ENCODE assay signal across 15 mouse cellular contexts in the genomic region with DNA sequence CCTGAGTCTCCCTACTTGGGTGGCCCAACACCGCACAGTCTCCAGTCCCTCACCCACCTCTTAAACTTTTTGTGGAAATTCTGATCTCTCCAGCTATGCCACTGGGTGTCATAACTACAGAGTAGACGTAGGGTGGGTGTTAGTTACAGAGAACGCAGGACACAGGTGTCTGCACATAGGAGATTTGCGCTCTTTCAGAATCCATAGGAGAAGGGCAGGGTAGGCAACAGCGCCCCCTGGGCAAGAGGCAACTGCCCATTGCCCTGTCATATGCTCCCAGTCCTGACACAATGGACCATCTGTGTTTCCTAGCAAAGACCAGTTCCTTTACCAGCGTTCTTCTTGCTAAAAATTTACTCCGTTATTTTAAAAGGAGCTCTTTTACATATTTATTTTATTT. TPM values are rescaled to one million over a fixed set of nuclear protein-coding genes. Genes with fewer than 3 reads are reported as not detected.
DNase-seq lines count a peak whose midpoint lies in the region; ATAC-seq and TF ChIP-seq lines count a peak whose summit lies in the region.
"Had no signal": no experiment of that assay in that cellular context is flagged by ENCODE, and none has a peak within 500 bp of the region (broad histone marks: within the 10 kb centered on the region; RNA-seq: fewer than 3 reads in every experiment).

No protein-coding gene starts in this region.

- TF ChIP-seq CTCF in heart, adult 2 months (IDR thresholded peaks at IDR 0.05) = peak; percentile 51
- TF ChIP-seq CTCF in lung, embryonic 14.5 days (IDR thresholded peaks at IDR 0.05; ENCODE audit: low read depth) = peak; percentile 46

- TF ChIP-seq POLR2A in heart, adult 2 months (IDR thresholded peaks at IDR 0.05; ENCODE audit: insufficient read depth, low read depth, low read length) = no peak

- TF ChIP-seq EP300 in heart, adult 2 months (IDR thresholded peaks at IDR 0.05; ENCODE audit: insufficient read depth, low read depth, low read length) = no peak

- H3K27ac ChIP-seq in heart, adult 2 months = no peak overlapping the region
- no peak overlapping the region for H3K27ac ChIP-seq in lung, embryonic 14.5 days (ENCODE audit: low read depth)
- H3K27ac ChIP-seq: lung, embryonic 15.5 days had no signal

- no peak for ATAC-seq in lung, embryonic 14.5 days (ENCODE audit: insufficient read depth)

- no peak overlapping the region for H3K4me3 ChIP-seq in heart, adult 2 months
- H3K4me3 ChIP-seq in lung, embryonic 14.5 days (ENCODE audit: low read depth, low read length) = no peak overlapping the region
- H3K4me3 ChIP-seq: lung, embryonic 15.5 days had no signal

- 30% methylated on average over 7 of the region's 7 CpGs for WGBS in heart, adult 2 months
- 20% methylated on average over 7 of the region's 7 CpGs for WGBS in lung, embryonic 14.5 days
- WGBS in large intestine, adult 2 months = 17% methylated on average over 7 of the region's 7 CpGs

- H3K27me3 ChIP-seq in heart, adult 2 months (ENCODE audit: control insufficient read depth, insufficient read depth, low read length) = peaks cover 13% of the 10 kb centered on the region
- peaks cover 88% of the 10 kb centered on the region for H3K27me3 ChIP-seq in lung, embryonic 14.5 days (ENCODE audit: insufficient read depth, low read length)

- intact Hi-C loops in heart, adult 2 months (cut with DNase I) = loop anchor here (5.0 kb wide), 2 partner anchors 336 to 641 kb away; no protein-coding TSS in a partner anchor
- intact Hi-C loops in heart, postnatal 14 days (cut with DNase I) = loop anchor here (2.0 to 10.0 kb wide), 5 partner anchors 91 to 643 kb away; no protein-coding TSS in a partner anchor

- DNase-seq in heart, adult 2 months = no peak
- DNase-seq in heart, postnatal 14 days = no peak
- no peak for DNase-seq in lung, embryonic 14.5 days
- no peak for DNase-seq in lung, postnatal 10 days
- DNase-seq in ES-CJ7 (ENCODE audit: low read depth, low spot score) = peak; percentile 38
- peak; percentile 52 for DNase-seq in large intestine, adult 2 months (ENCODE audit: low read depth, low spot score)
- no peak for DNase-seq in spleen, postnatal 36 days (ENCODE audit: low spot score in 2 of 2)
- DNase-seq in adrenal gland, postnatal 4 days (ENCODE audit: low spot score in 2 of 2) = no peak
- DNase-seq: heart, postnatal 10 days; thymus, postnatal 14 days had no signal

- H3K4me1 ChIP-seq in heart, adult 2 months (ENCODE audit: control insufficient read depth, insufficient read depth, low read length) = no peaks in the 10 kb centered on the region
- H3K4me1 ChIP-seq in lung, embryonic 14.5 days (ENCODE audit: insufficient read depth) = no peaks in the 10 kb centered on the region
- H3K4me1 ChIP-seq: lung, embryonic 15.5 days had no signal

- H3K36me3 ChIP-seq in heart, adult 2 months (ENCODE audit: control insufficient read depth, insufficient read depth, low read length) = no peaks in the 10 kb centered on the region
- H3K36me3 ChIP-seq in lung, embryonic 14.5 days (ENCODE audit: insufficient read depth) = no peaks in the 10 kb centered on the region
- H3K36me3 ChIP-seq: lung, embryonic 15.5 days had no signal

- no peak overlapping the region for H3K9ac ChIP-seq in heart, adult 2 months (ENCODE audit: low read depth, low read length)
- no peak overlapping the region for H3K9ac ChIP-seq in lung, embryonic 14.5 days
- H3K9ac ChIP-seq: lung, embryonic 15.5 days had no signal

- H3K9me3 ChIP-seq in lung, embryonic 14.5 days (ENCODE audit: low read depth, low read length) = no peaks in the 10 kb centered on the region
- H3K9me3 ChIP-seq: lung, embryonic 15.5 days had no signal

- H3K79me2 ChIP-seq in heart, adult 2 months (replicated peaks; ENCODE audit: control insufficient read depth, insufficient read depth, low read length) = no peaks in the 10 kb centered on the region

- no peak overlapping the region for H3K4me2 ChIP-seq in lung, embryonic 14.5 days
- H3K4me2 ChIP-seq: lung, embryonic 15.5 days had no signal

RNA-seq across cellular contexts. Expression of a gene that starts 4.2 kb away (rescaled TPM):
- total RNA-seq in heart, adult 2 months (2021) = not detected
- polyA plus RNA-seq in heart, adult 2 months (2012; rRNA removed) = not detected in 2 replicates
- total RNA-seq in heart, postnatal 14 days (2021) = not detected
- not detected in 2 replicates for polyA plus RNA-seq in lung, embryonic 14.5 days (2014; fragmentation: Nextera tagmentation; extraction: Ambion mirVana)
- 1.8 and 4.6 TPM in 2 replicates for polyA plus RNA-seq in large intestine, adult 2 months (2012; rRNA removed)
- 1 to 10 TPM; 1.1 to 7.2 TPM for total RNA-seq in adrenal gland, postnatal 4 days (2021)
- total RNA-seq: heart, postnatal 10 days; monocyte, adult 5-6 weeks had no signal
- polyA plus RNA-seq: gonadal fat pad, adult 2 months; kidney, embryonic 14.5 days; lung, embryonic 15.5 days; spleen, adult 2 months had no signal

RNA-seq across cellular contexts. Expression of a gene that starts 10.9 kb away (rescaled TPM):
- not detected for total RNA-seq in heart, adult 2 months (2021)
- polyA plus RNA-seq in heart, adult 2 months (2012; rRNA removed) = not detected in 2 replicates
- not detected for total RNA-seq in heart, postnatal 14 days (2021)
- not detected in 2 replicates for polyA plus RNA-seq in lung, embryonic 14.5 days (2014; fragmentation: Nextera tagmentation; extraction: Ambion mirVana)
- polyA plus RNA-seq in large intestine, adult 2 months (2012; rRNA removed) = 149 and 189 TPM in 2 replicates
- not detected for total RNA-seq in adrenal gland, postnatal 4 days (2021)
- total RNA-seq: heart, postnatal 10 days; monocyte, adult 5-6 weeks had no signal
- polyA plus RNA-seq: kidney, embryonic 14.5 days; lung, embryonic 15.5 days; spleen, adult 2 months had no signal

RNA-seq across cellular contexts. Expression of a gene that starts 48.2 kb away (rescaled TPM):
- total RNA-seq in heart, adult 2 months (2021) = not detected
- not detected in 2 replicates for polyA plus RNA-seq in heart, adult 2 months (2012; rRNA removed)
- not detected for total RNA-seq in heart, postnatal 14 days (2021)
- polyA plus RNA-seq in lung, embryonic 14.5 days (2014; fragmentation: Nextera tagmentation; extraction: Ambion mirVana) = not detected in 2 replicates
- polyA plus RNA-seq in large intestine, adult 2 months (2012; rRNA removed) = 0.04 and 0.12 TPM in 2 replicates
- total RNA-seq in adrenal gland, postnatal 4 days (2021) = 1 to 10 TPM in 1 of 2 experiments, not detected in 1; 1.8 TPM
- total RNA-seq: heart, postnatal 10 days; monocyte, adult 5-6 weeks had no signal
- polyA plus RNA-seq: gonadal fat pad, adult 2 months; lung, embryonic 15.5 days; spleen, adult 2 months had no signal

Comparison
In these comparisons a context has a peak if more than half of its experiments do, and no peak if none do; other contexts are left out.
1. DNase-seq: peak in ES-CJ7 (single experiment) and large intestine, adult 2 months (single experiment); none in heart, adult 2 months (0 of 2), heart, postnatal 14 days (0 of 2), lung, embryonic 14.5 days (single experiment), lung, postnatal 10 days (single experiment), spleen, postnatal 36 days (0 of 2) and adrenal gland, postnatal 4 days (0 of 2).